In the genomic region with DNA sequence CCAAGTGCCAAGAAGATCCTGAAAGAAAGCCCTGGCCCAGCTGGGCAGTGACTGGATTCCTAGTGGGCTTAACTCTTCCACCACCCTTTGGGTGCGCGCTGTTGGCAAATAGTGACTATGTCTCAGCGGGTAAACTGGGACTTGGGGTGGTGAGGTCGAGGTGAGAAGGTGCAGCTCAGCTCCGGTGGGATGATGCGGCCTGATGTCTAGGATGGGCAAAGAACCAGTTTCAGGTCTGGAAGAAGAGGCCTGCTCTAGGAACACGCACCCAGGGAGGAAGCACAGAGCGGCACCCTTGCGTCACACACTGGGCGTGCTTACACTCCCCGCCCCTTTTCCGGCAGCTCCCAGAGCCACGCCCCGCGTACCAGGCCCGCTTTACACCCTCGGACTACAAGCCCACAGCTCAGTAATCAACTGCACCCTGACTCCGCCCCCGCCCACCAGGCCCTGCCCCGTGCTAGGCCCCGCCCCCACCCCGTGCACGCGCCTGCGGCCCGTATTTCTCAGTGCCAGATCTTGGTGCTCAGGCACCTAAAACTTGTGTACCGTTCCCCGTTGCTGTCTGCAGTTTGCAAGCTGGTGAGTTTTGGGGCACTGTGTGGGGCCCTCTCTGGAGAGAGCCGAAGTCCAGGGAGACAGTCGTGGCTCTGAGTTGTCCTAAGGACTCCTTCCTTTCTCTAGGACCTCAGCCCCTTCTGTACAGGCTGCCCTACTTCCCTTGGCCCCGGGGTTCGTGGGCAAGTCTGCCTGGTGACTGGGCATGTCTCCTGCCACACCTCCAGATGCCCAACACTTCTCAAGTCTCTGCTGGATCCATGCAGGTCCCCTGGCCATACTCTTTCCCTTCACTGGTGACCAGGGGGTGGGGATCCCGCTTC, we compare ENCODE assay signal across 8 mouse cellular contexts. TPM values are rescaled to one million over a fixed set of nuclear protein-coding genes. Genes with fewer than 3 reads are reported as not detected.
A peak's percentile ranks its signal among the peaks of the same experiment; 100 is the strongest.
DNase-seq lines count a peak whose midpoint lies in the region; ATAC-seq and TF ChIP-seq lines count a peak whose summit lies in the region.

A gene (plus strand): TSS at position 509 of the 881 bp plus-strand sequence.

- H3K4me3 ChIP-seq in lung, embryonic 14.5 days (ENCODE audit: low read depth, low read length) = peak within 1 kb of the TSS; percentile 38

- no peak for TF ChIP-seq CTCF in lung, embryonic 14.5 days (IDR thresholded peaks at IDR 0.05; ENCODE audit: low read depth)

- 9% methylated on average over 33 of the region's 33 CpGs for WGBS in lung, embryonic 14.5 days

- peak within 1 kb of the TSS; percentile 61 for H3K4me2 ChIP-seq in lung, embryonic 14.5 days

- ATAC-seq in frontal cortex, adult (ENCODE audit: low TSS enrichment) = peak; percentile 97
- peak; percentile 96 to 98 for ATAC-seq in hematopoietic stem cell, adult 5-6 weeks (replicated peaks in 1 of 2; ENCODE audit: insufficient read depth in 1 of 2, low FRiP score in 2 of 2, low TSS enrichment in 1 of 2, low read depth in 1 of 2, poor library complexity in 2 of 2, severe bottlenecking in 2 of 2)
- ATAC-seq in lung, embryonic 14.5 days (ENCODE audit: insufficient read depth) = peak; percentile 99
- ATAC-seq in neutrophil, adult 5-6 weeks (ENCODE audit: extremely low read depth, insufficient number of reproducible peaks, low FRiP score, poor library complexity, severe bottlenecking) = peak; percentile 91

- H3K9me3 ChIP-seq in lung, embryonic 14.5 days (ENCODE audit: low read depth, low read length) = no peaks in the 10 kb centered on the region

- no peaks in the 10 kb centered on the region for H3K27me3 ChIP-seq in lung, embryonic 14.5 days (ENCODE audit: insufficient read depth, low read length)

- H3K27ac ChIP-seq in lung, embryonic 14.5 days (ENCODE audit: low read depth) = peak within 1 kb of the TSS; percentile 72

- no peaks in the 10 kb centered on the region for H3K36me3 ChIP-seq in lung, embryonic 14.5 days (ENCODE audit: insufficient read depth)

- H3K9ac ChIP-seq in lung, embryonic 14.5 days = peak within 1 kb of the TSS; percentile 55

- peaks cover 15% of the 10 kb centered on the region for H3K4me1 ChIP-seq in lung, embryonic 14.5 days (ENCODE audit: insufficient read depth)

- peak; percentile 95 for DNase-seq in Muller cell, postnatal 12 days (ENCODE audit: inconsistent ontology term)
- DNase-seq in cerebellum, adult 9-11 months = peak; percentile 64
- DNase-seq in layer of hippocampus, adult 8-10 months (ENCODE audit: low spot score in 2 of 2) = peak; percentile 79 to 82
- DNase-seq in lung, embryonic 14.5 days = peak; percentile 97
- peak; percentile 92 for DNase-seq in testis, postnatal 14 days (ENCODE audit: low spot score)

RNA-seq across cellular contexts. Expression of the gene that starts here (rescaled TPM):
- total RNA-seq in hematopoietic stem cell, adult 5-6 weeks (2017) = 3.0 and 6.7 TPM in 2 replicates
- 1 to 10 TPM in 2 of 4 experiments, under 1 TPM in 2; 0.56 to 2.0 (median 1.4) TPM for total RNA-seq in layer of hippocampus, adult 8-10 months (2022)
- 5.2 and 5.4 TPM in 2 replicates for polyA plus RNA-seq in lung, embryonic 14.5 days (2014; fragmentation: Nextera tagmentation; extraction: Ambion mirVana)
- total RNA-seq in neutrophil, adult 5-6 weeks (2017) = 0.23 and 0.61 TPM in 2 replicates

Comparison
In these comparisons a context has a peak if more than half of its experiments do, and no peak if none do; other contexts are left out.
1. Peak in every context shown above with its lines: DNase-seq, ATAC-seq, H3K4me3 ChIP-seq and H3K27ac ChIP-seq.
2. Peak in ATAC-seq in neutrophil, adult 5-6 weeks; RNA of the gene not detected or under 1 TPM.